ENCODE assay signal across 32 mouse cellular contexts in the genomic region with DNA sequence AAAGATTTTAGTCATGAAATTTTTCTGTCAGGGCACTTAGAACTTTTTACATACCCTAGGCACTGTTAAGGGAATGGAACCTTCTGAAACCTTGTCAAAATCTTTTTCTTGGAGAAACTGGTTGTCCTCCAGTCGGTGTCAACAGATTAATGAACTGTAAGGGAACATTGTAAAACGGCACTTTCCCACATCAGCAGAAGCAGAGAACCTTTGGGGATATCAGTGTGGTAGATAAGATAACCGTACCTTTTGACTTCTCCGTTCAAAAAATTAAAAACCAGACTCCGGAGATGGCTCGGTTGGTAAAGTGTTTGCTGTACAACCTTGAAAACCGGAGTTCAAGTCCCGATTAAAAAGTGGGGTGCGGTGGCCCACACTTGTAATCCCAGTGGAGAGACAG.
"Had no signal": no experiment of that assay in that cellular context is flagged by ENCODE, and none has a peak within 500 bp of the region (broad histone marks: within the 10 kb centered on the region; RNA-seq: fewer than 3 reads in every experiment).

No protein-coding gene starts in this region.

- ATAC-seq: hindbrain, embryonic 16.5 days; hindbrain, postnatal 0 days; inflammation-experienced regulatory T-cells, adult 6 months; intestine, embryonic 15.5 days; intestine, embryonic 16.5 days; intestine, postnatal 0 days had no signal

- H3K27me3 ChIP-seq: heart, embryonic 12.5 days; heart, embryonic 13.5 days; heart, embryonic 15.5 days; hindbrain, embryonic 12.5 days; hindbrain, embryonic 13.5 days; hindbrain, embryonic 15.5 days; intestine, embryonic 15.5 days; kidney, embryonic 15.5 days had no signal

- H3K36me3 ChIP-seq: heart, embryonic 12.5 days; heart, embryonic 13.5 days; heart, embryonic 15.5 days; hindbrain, embryonic 10.5 days; hindbrain, embryonic 12.5 days; hindbrain, embryonic 13.5 days; hindbrain, embryonic 15.5 days; intestine, embryonic 15.5 days; kidney, embryonic 15.5 days had no signal

- H3K9me3 ChIP-seq: heart, embryonic 12.5 days; heart, embryonic 13.5 days; heart, embryonic 15.5 days; hindbrain, embryonic 10.5 days; hindbrain, embryonic 12.5 days; hindbrain, embryonic 13.5 days; hindbrain, embryonic 15.5 days; intestine, embryonic 15.5 days; kidney, embryonic 15.5 days had no signal

- H3K4me3 ChIP-seq: heart, embryonic 12.5 days; heart, embryonic 13.5 days; hindbrain, embryonic 12.5 days; intestine, embryonic 15.5 days; layer of hippocampus, adult 2 months; left cerebral cortex, adult 2 months had no signal

- DNase-seq: heart, postnatal 10 days; heart, postnatal 14 days; heart, postnatal 36 days; heart, postnatal 4 days; kidney, adult 11 months; kidney, adult 18-20 months; kidney, adult 2 months; kidney, adult 8-10 months; kidney, adult 9 months; kidney, postnatal 10 days; kidney, postnatal 14 days; kidney, postnatal 25 days; kidney, postnatal 36 days; kidney, postnatal 4 days; layer of hippocampus, adult 9-11 months; layer of hippocampus, postnatal 36 days had no signal

- H3K9ac ChIP-seq: heart, embryonic 12.5 days; heart, embryonic 13.5 days; heart, embryonic 15.5 days; hindbrain, embryonic 12.5 days; intestine, embryonic 15.5 days; kidney, embryonic 15.5 days had no signal

- H3K27ac ChIP-seq: heart, embryonic 13.5 days; intestine, embryonic 15.5 days; kidney, embryonic 15.5 days; left cerebral cortex, adult 2 months had no signal
